ENCODE assay signal across 8 mouse cellular contexts in genomic region chr9:78527301-78527761, GRCm38 (mm10). TPM values are rescaled to one million over a fixed set of nuclear protein-coding genes. Genes with fewer than 3 reads are reported as not detected.
DNase-seq lines count a peak whose midpoint lies in the region; ATAC-seq and TF ChIP-seq lines count a peak whose summit lies in the region.

No protein-coding gene starts in this region.

- ATAC-seq in erythroblast, adult 5-6 weeks (replicated peaks; ENCODE audit: low FRiP score, poor library complexity, severe bottlenecking), result peak; percentile 91
- peak; percentile 85 for ATAC-seq in heart, embryonic 12.5 days (ENCODE audit: insufficient number of reproducible peaks, low FRiP score)
- ATAC-seq in kidney, postnatal 0 days (replicated peaks; ENCODE audit: low FRiP score, low read depth), result peak; percentile 82
- ATAC-seq in liver, embryonic 15.5 days (ENCODE audit: insufficient read depth), result peak; percentile 63
- ATAC-seq in neural tube, embryonic 11.5 days (ENCODE audit: insufficient read depth, low FRiP score, low TSS enrichment), result peak; percentile 82
- peak; percentile 86 for ATAC-seq in stomach, embryonic 16.5 days (ENCODE audit: insufficient read depth, low FRiP score)

- no peaks in the 10 kb centered on the region for H3K9me3 ChIP-seq in heart, embryonic 12.5 days (replicated peaks)
- H3K9me3 ChIP-seq in kidney, postnatal 0 days (replicated peaks; ENCODE audit: low read length), result no peaks in the 10 kb centered on the region
- no peaks in the 10 kb centered on the region for H3K9me3 ChIP-seq in liver, embryonic 15.5 days (replicated peaks)
- H3K9me3 ChIP-seq in neural tube, embryonic 11.5 days (ENCODE audit: control insufficient read depth, low read length), result no peaks in the 10 kb centered on the region
- H3K9me3 ChIP-seq in stomach, embryonic 16.5 days (replicated peaks; ENCODE audit: control insufficient read depth, low read length), result no peaks in the 10 kb centered on the region

- peaks cover 9% of the 10 kb centered on the region for H3K36me3 ChIP-seq in C2C12 (ENCODE audit: control insufficient read depth, insufficient read depth)
- 0 out of 2 replicates have a peak, but pooled peaks cover 7% of the 10 kb centered on the region for H3K36me3 ChIP-seq in heart, embryonic 12.5 days
- H3K36me3 ChIP-seq in kidney, postnatal 0 days (ENCODE audit: insufficient read depth, low read length), result no peaks in the 10 kb centered on the region
- H3K36me3 ChIP-seq in liver, embryonic 15.5 days (replicated peaks), result no peaks in the 10 kb centered on the region
- H3K36me3 ChIP-seq in neural tube, embryonic 11.5 days (ENCODE audit: control insufficient read depth, insufficient read depth, low read length), result no peaks in the 10 kb centered on the region
- no peaks in the 10 kb centered on the region for H3K36me3 ChIP-seq in stomach, embryonic 16.5 days (ENCODE audit: control insufficient read depth, insufficient read depth, low read length)

- H3K4me3 ChIP-seq in C2C12 (ENCODE audit: insufficient read depth, poor library complexity, severe bottlenecking), result peak overlapping the region; percentile 25
- H3K4me3 ChIP-seq in heart, embryonic 12.5 days, result peak overlapping the region; percentile 52
- H3K4me3 ChIP-seq in kidney, postnatal 0 days (replicated peaks; ENCODE audit: low read depth, low read length), result peak overlapping the region; percentile 38
- peak overlapping the region; percentile 62 for H3K4me3 ChIP-seq in liver, embryonic 15.5 days (replicated peaks)
- H3K4me3 ChIP-seq in neural tube, embryonic 11.5 days (ENCODE audit: low read depth, low read length), result peak overlapping the region; percentile 41
- peak overlapping the region; percentile 60 for H3K4me3 ChIP-seq in stomach, embryonic 16.5 days (replicated peaks; ENCODE audit: low read length)

- DNase-seq in brain, adult 2 months (ENCODE audit: low read depth, low spot score), result peak; percentile 94
- DNase-seq in kidney, postnatal 0 days (ENCODE audit: low spot score), result peak; percentile 97
- peak; percentile 86 for DNase-seq in neural tube, embryonic 11.5 days (ENCODE audit: low spot score)

- H3K79me3 ChIP-seq in C2C12 (ENCODE audit: low read depth), result peaks cover 1% of the 10 kb centered on the region

- no peaks in the 10 kb centered on the region for H3K79me2 ChIP-seq in C2C12 (ENCODE audit: control insufficient read depth, insufficient read depth)

- no peaks in the 10 kb centered on the region for H3K27me3 ChIP-seq in C2C12 (ENCODE audit: control insufficient read depth, insufficient read depth, insufficient read length)
- no peaks in the 10 kb centered on the region for H3K27me3 ChIP-seq in heart, embryonic 12.5 days (replicated peaks)
- no peaks in the 10 kb centered on the region for H3K27me3 ChIP-seq in kidney, postnatal 0 days (ENCODE audit: insufficient read depth, low read length)
- peaks cover 8% of the 10 kb centered on the region; the same call in 1 of the 2 replicates for H3K27me3 ChIP-seq in liver, embryonic 15.5 days
- no peaks in the 10 kb centered on the region for H3K27me3 ChIP-seq in neural tube, embryonic 11.5 days (ENCODE audit: control insufficient read depth, insufficient read depth, low read length)
- no peaks in the 10 kb centered on the region for H3K27me3 ChIP-seq in stomach, embryonic 16.5 days (ENCODE audit: control insufficient read depth, insufficient read depth, low read length)

- TF ChIP-seq CTCF in C2C12 (IDR thresholded peaks at IDR 0.05; ENCODE audit: control insufficient read depth, insufficient read depth, insufficient read length), result peak; percentile 72
- TF ChIP-seq CTCF in kidney, postnatal 0 days (IDR thresholded peaks at IDR 0.05; ENCODE audit: low read depth), result peak; percentile 78

- H3K27ac ChIP-seq in heart, embryonic 12.5 days (ENCODE audit: poor library complexity, severe bottlenecking), result peak overlapping the region; percentile 90
- H3K27ac ChIP-seq in kidney, postnatal 0 days, result peak overlapping the region; percentile 93
- H3K27ac ChIP-seq in liver, embryonic 15.5 days (replicated peaks), result peak overlapping the region; percentile 74
- H3K27ac ChIP-seq in neural tube, embryonic 11.5 days (ENCODE audit: low read depth, low read length), result peak overlapping the region; percentile 15; the same call in 1 of the 2 replicates
- H3K27ac ChIP-seq in stomach, embryonic 16.5 days (ENCODE audit: low read length), result peak overlapping the region; percentile 93

- under 1% methylated on average over 24 of the region's 24 CpGs for WGBS in heart, embryonic 12.5 days
- under 1% methylated on average over 24 of the region's 24 CpGs for WGBS in kidney, postnatal 0 days
- under 1% methylated on average over 24 of the region's 24 CpGs for WGBS in liver, embryonic 15.5 days (ENCODE audit: insufficient replicate concordance)
- 0% methylated on average over 24 of the region's 24 CpGs for WGBS in neural tube, embryonic 11.5 days
- WGBS in stomach, embryonic 16.5 days, result under 1% methylated on average over 24 of the region's 24 CpGs

- peak overlapping the region; percentile 71 for H3K9ac ChIP-seq in heart, embryonic 12.5 days
- peak overlapping the region; percentile 59 for H3K9ac ChIP-seq in kidney, postnatal 0 days (ENCODE audit: low read depth, low read length)
- H3K9ac ChIP-seq in liver, embryonic 15.5 days, result peak overlapping the region; percentile 57
- peak overlapping the region; percentile 53 for H3K9ac ChIP-seq in neural tube, embryonic 11.5 days (ENCODE audit: low read length)
- peak overlapping the region; percentile 64 for H3K9ac ChIP-seq in stomach, embryonic 16.5 days (ENCODE audit: low read length)

- H3K4me2 ChIP-seq in heart, embryonic 12.5 days, result peak overlapping the region; percentile 85
- H3K4me2 ChIP-seq in kidney, postnatal 0 days (ENCODE audit: low read length), result peak overlapping the region; percentile 78
- H3K4me2 ChIP-seq in liver, embryonic 15.5 days, result peak overlapping the region; percentile 94
- peak overlapping the region; percentile 71 for H3K4me2 ChIP-seq in neural tube, embryonic 11.5 days (ENCODE audit: low read depth)
- H3K4me2 ChIP-seq in stomach, embryonic 16.5 days (ENCODE audit: low read depth, low read length), result peak overlapping the region; percentile 79

- H3K4me1 ChIP-seq in heart, embryonic 12.5 days (replicated peaks), result peaks cover 20% of the 10 kb centered on the region
- peaks cover 11% of the 10 kb centered on the region for H3K4me1 ChIP-seq in kidney, postnatal 0 days (replicated peaks; ENCODE audit: insufficient read depth, low read length)
- peaks cover 33% of the 10 kb centered on the region for H3K4me1 ChIP-seq in liver, embryonic 15.5 days (replicated peaks)
- H3K4me1 ChIP-seq in neural tube, embryonic 11.5 days (ENCODE audit: control insufficient read depth, insufficient read depth, low read length), result no peaks in the 10 kb centered on the region
- H3K4me1 ChIP-seq in stomach, embryonic 16.5 days (ENCODE audit: control insufficient read depth, insufficient read depth, low read length), result peaks cover 9% of the 10 kb centered on the region

- peak overlapping the region; percentile 33 for H3ac ChIP-seq in C2C12 (ENCODE audit: control insufficient read depth, insufficient read length, low read depth)

TF ChIP-seq in C2C12, 6 proteins besides CTCF, POLR2A, EP300 and RAD21:
- TF ChIP-seq USF1 (IDR thresholded peaks at IDR 0.05; ENCODE audit: low read depth) (peak; percentile 67), MYOG (IDR thresholded peaks at IDR 0.05; ENCODE audit: control insufficient read depth, extremely low read depth, insufficient read length) (no peak), FOSL1 (IDR thresholded peaks at IDR 0.05; ENCODE audit: insufficient read depth, low read length, poor library complexity, severe bottlenecking) (peak; percentile 34), MYOD1 (IDR thresholded peaks at IDR 0.05; ENCODE audit: control insufficient read depth, insufficient read length, low read depth) (no peak), CEBPB (IDR thresholded peaks at IDR 0.05; ENCODE audit: low read depth) (no peak), MAX (IDR thresholded peaks at IDR 0.05) (peak; percentile 92)

RNA-seq across cellular contexts. Expression of gene Eef1a1, which starts 38.4 kb away (rescaled TPM):
- polyA plus RNA-seq in C2C12 (2012; fragmentation: generic; extraction: Trizol), result 7,691 TPM
- 3,932 and 4,159 TPM in 2 replicates for total RNA-seq in erythroblast, adult 5-6 weeks (2015; ENCODE audit: low replicate concordance)
- total RNA-seq in erythroblast, adult 5-6 weeks (2017; ENCODE audit: low replicate concordance), result 1,512 and 1,760 TPM in 2 replicates
- polyA plus RNA-seq in heart, embryonic 12.5 days (2016; fragmentation: Nextera tagmentation; extraction: Ambion mirVana), result 2,772 and 2,882 TPM in 2 replicates
- 4,583 and 4,728 TPM in 2 replicates for polyA plus RNA-seq in kidney, postnatal 0 days (2015; fragmentation: Nextera tagmentation; extraction: Ambion mirVana)
- 2,003 and 2,036 TPM in 2 replicates for polyA plus RNA-seq in liver, embryonic 15.5 days (2015; fragmentation: Nextera tagmentation; extraction: Ambion mirVana)
- polyA plus RNA-seq in neural tube, embryonic 11.5 days (2014; fragmentation: Nextera tagmentation; extraction: Ambion mirVana), result 4,747 and 4,837 TPM in 2 replicates
- polyA plus RNA-seq in stomach, embryonic 16.5 days (2015; fragmentation: Nextera tagmentation; extraction: Ambion mirVana), result 4,219 and 4,255 TPM in 2 replicates

Comparison
In these comparisons a context has a peak if more than half of its experiments do, and no peak if none do; other contexts are left out.
1. Peak in every context shown above with its lines: DNase-seq, ATAC-seq, H3K4me3 ChIP-seq and H3K27ac ChIP-seq.
2. H3K27ac ChIP-seq: peak in every context shown above with its lines; median percentile 93 in kidney, postnatal 0 days; 93 in stomach, embryonic 16.5 days; 90 in heart, embryonic 12.5 days; 74 in liver, embryonic 15.5 days; 15 in neural tube, embryonic 11.5 days.